Mouse (Mus musculus): ENCODE results near the gene Gm38392.

The Gm38392 gene

GRCm38 (mm10) chr3:88197741-88198504, 89.1 kb downstream of the Gm38392 start:
- peak; percentile 33 for DNase-seq

Data from cerebellum, adult 9-11 months (tissue).